Mouse (Mus musculus) natural killer cell, adult 2 months (primary cell): ENCODE measurements around the gene Nup93.
A peak's percentile ranks its signal among the peaks of the same experiment; 100 is the strongest.

Experiments used
- DNase-seq, 2 experiments: peaks; one replicate each; pipeline ENCODE4 v3.0.0; 2022; ENCODE audit warnings: low spot score in 2 of 2

Nup93 gene

DNA sequence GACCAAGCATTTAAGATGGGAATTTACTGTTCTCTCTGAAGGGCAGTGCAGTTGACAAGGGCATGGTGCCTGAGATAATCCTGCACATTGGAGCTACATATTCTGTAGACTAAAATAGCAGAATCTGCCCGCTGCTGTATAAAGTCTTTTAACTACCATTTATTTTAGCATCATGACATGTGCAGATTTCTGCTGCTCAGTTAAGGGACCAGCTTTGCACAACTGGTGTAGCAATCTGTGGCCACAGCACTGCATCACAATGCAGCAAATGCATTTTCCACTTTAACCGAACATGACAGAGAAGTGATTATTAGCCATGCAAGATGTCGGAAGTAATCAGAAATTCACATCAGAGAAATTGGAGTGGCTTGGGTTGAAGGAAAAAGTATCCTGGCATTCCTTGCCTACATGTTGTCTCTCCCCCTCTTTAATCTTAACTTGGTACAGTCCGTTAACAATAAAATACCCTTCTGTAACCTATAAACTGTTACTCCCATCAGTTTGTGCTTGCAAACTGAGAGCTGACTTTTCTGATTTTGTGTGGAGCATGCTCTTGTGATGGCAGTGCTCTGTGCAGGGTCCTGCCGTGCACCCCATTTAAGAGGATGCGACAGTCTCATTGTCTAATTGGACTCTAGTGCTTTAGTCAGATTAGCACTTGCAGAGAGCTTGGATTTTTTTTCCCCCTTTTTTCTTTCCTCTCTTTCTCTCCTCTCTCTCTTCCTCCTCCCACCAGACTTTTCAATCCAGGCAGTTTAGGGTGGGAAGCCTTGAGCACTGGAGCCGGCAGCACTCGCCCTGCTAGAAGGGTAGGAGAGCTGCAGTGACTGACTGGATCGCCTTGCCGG is 52.2 kb downstream of the Nup93 start:
- DNase-seq = no peak

DNA sequence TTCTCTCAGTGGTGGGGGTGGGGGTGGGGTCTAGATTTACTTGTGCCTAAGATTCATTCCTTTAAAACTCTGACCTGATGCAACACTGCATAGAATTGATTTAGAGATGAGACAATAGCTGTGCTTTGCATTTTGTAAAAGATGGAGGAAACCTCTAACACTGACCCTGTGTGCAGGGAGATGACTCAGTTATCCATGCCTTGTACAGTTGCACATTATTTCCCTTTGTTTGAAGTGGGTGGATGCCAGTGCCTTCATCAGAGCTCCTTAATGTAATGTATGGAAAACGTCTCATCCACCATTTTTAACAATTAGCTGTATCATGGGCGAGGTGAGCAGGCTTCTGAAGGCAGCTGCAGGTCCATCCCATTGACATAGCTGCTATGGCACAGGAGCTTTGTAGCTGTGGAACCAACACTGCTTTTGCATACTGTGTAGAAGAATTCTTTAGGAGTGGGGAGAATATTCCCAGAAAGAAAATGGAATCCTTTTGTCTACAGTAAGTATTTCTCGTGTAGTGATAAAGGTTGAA is 54.1 kb downstream of the Nup93 start:
- no peak for DNase-seq

DNA sequence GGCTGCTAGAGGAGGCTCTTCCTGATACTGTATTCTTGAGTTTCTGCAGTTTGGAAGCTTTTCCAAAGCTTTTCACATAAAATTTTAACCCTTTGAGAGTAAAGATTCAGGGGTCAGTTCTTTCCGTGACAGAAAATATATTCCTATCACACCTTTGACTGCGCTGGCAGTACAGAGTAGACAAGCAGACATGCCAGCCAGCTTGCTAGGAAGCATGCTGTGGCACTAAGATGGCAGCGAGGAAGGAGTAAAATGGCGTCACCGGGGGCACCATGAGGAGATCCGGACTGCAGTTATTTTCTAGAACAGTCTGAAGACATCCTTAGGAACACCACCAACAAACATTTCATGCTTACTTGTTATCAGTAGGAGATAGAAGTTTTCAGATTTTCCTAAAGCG is 55.9 kb downstream of the Nup93 start:
- DNase-seq = no peak

DNA sequence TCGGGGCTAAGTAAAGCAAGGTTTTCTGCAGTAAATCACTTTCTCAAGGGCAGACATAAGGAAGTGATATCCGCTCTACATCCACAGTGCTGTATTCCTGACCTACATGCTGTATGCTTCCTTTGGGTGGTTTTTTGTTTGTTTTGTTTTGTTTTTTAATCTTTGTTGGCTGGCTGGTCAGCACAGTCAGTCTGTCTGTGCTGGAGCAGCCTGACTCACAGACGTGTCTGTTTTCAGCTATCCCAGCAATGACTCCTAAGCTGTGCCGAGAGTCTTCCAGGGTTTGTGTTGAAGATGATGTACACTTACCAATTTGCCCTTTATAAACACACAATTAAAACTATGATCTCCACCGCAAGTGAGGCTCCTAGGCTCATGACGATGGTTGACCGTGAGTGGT is 56.7 kb downstream of the Nup93 start:
- no peak for DNase-seq

DNA sequence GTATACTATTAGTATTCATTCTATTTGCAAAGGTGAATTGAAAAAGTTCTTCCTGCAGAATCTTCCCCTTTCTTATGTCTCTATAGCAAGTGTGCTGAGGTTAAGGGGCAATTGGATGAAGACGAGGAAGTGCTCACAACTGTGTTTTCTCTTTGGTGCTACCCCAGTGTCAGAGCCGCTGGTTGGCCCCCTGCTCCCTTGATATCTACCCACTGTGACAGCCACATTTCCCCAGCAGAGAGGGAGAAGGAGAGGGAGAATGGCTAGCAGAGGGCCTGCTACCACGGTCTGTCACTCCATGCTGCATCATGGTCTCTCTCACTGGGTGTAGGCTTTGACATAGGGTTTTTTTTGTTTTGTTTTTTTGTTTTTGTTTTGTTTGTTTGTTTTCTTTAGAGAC is 58.2 kb downstream of the Nup93 start:
- no peak for DNase-seq

DNA sequence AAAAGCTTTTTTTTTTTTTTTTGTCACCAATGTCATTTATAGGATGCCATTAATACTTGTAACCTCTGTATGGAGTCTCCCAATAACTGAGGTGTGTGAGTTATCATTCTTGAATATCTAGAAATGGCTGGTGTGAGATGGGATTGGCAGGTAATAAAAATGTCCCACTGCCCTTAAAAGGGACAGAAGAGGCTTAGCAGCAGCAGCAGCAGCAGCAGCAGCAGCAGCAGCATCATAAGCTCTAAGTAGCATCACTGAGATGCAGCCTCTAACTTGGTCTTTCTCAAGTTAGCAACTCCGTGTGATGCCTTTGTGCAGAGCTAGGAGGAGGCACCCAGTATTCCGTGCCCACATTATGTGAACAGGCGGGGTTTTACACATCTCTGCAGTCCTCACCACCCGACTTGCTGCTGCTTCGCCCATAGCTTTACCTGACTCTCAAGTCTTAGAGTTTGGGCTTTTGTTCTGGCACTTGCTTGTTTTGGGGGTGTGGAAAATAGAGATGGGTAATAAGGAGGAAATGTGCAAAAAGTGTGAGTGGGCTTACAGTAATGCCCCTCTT is 59.0 kb downstream of the Nup93 start:
- DNase-seq = no peak

DNA sequence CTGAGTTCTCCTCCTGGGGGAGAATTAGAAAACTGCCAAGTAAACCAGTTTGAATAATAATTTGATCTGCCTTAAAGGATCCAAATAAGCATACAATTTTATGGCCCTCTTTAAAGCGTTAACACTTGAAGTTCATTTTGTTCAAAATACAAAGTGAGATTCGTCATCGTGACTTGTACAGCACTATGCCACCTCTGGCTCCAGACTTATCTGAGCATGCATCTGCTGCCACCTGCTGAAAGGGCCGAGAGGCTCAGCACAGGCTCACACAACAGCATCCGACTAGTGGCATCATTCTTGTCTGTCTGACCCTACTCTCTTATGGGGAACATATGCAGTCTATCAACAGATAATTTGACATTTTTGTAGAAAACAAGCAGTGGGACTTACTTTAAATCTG is 59.7 kb downstream of the Nup93 start:
- DNase-seq = no peak

DNA sequence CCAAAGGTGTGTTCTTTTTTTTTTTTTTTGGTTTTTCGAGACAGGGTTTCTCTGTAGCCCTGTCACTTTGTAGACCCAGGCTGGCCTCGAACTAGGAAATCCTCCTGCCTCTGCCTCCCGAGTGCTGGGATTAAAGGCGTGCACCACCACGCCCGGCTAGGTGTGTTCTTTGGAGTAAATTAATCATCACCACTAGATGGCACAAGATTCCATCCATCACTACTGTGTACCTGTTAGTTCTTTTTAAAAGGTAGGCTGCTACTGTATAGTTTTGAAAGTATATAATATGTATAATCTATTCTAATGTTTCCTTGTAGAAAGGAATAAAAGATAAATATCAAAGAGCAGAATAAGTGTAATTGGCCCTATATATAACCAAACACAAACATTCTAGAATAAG is 63.9 kb downstream of the Nup93 start:
- DNase-seq = no peak

DNA sequence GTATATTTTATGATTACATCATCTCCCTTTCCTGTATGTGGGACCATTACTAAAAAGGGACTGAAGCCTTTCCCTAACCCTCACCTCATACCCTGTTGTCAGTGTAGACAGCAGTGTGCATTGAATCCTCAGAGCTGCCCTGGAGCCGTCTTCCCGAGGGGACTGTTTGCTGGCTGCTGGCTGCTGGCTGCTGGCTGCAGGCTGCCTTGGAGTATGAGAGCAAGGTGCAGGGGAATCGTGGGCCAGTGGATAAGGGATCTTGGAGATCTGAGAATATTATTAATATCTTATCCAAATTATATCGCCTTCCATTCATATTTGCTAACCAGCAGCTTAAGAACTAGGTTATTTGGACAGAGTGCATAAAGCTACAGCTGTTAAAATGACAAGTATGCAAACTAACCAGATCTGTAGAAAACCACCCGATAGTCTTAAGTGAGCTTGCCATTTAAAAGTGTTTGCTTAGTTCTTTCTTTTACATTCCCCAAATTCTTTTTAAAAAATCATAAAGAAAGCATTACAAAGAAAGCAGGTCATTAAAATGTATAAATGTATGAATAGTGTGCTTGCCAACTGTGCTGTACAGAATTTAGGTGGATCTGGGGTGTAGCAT is 65.7 kb downstream of the Nup93 start:
- DNase-seq = no peak

DNA sequence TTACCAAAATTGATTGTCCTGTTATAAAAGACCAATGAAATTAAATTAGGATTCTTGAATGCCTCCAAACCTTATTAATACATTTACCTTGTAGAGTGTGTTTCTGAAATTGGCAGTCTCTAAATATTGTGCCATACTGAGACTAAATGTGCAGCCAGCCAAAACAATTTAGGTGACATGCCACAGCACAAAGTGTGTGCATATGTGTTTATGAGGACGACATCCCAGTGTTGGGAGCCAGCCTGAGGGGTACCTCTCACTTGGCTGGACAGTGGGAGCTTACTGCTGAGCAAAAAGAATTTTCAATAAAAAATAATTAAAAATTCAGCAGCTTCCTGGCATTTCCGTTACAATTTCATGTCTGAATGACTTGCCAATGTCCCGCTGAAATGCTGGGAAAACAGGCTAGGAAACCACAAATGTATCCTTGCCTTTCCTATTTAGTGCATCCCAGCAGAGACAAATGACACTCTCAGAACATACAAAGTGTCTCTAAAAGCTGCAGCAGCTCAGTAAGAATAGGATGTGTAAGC is 68.2 kb downstream of the Nup93 start:
- no peak for DNase-seq

DNA sequence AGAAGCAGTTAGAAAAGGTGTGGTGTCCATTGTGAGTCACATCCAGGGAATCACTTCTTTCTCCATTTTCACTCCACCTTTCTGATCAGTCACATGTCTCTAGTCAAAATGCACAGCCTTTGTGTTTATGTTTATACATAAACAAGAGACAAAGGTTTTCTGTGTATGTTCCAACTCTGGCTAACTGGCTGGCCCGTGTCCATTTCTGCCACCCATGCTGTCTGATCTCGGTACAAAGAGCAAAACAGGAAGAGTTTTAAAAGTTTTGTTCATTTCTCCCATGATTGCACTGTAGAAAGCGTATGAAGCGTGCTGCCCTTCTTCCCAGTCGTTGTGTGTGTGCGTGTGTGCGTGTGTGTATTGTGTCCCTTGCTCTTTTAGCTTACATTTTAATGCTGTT is 69.8 kb downstream of the Nup93 start:
- DNase-seq = no peak

DNA sequence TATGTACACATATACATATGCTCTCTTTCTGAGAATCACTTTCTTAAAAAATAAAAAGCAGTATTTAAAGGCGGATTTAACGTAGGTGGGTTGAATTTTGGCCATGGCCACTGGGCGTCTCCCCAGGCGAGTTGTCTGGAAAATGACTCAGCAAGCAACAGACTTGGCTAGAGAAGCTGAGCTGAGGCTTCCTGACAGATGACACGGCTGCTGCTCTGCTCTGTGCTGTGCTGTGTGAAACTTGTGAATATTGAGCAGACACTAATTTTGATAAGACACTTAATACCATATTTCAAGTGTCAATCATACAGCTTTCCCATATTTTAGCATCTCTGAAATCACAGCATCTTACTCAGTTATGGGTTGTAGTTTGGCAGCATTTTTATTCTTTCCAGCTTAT is 76.2 kb downstream of the Nup93 start:
- no peak for DNase-seq

DNA sequence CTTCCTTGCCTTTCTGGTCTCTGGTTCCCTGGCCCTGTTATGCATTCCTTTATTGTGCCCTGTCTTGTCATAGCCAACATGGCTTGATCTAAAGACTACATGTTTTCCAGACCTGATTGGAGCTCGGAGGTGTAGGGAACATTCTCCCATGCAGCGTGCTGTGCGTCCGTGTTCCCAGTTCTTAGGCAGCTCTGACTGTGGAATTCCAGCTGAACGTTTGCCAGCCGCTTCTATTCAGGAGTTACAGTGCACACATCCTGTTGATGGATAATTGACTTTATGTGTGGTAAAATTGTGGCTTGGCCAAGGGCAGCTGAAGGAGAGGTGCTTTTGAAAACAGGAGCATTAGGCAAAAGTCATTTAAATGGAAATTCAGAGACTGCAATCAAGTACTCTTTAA is 77.7 kb downstream of the Nup93 start:
- no peak for DNase-seq

DNA sequence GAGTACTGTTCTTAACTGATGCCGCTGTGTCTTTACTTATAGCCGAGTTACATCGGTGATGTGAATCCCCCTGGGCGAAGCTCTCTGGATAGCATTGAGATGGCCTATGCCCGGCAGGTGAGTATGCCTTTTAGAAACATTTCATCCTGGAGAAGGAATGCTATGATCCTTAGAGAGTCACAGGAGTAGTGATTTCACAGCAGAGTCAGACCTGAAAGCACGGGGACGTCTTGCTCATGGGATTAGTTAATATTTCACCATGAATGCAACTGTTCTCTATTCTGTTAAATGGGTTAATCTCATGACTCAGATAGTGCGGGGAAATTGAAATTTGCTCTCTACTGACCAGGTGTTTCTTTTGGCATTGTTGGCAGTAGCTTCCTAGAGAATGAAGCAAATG is 78.3 kb downstream of the Nup93 start:
- no peak for DNase-seq

DNA sequence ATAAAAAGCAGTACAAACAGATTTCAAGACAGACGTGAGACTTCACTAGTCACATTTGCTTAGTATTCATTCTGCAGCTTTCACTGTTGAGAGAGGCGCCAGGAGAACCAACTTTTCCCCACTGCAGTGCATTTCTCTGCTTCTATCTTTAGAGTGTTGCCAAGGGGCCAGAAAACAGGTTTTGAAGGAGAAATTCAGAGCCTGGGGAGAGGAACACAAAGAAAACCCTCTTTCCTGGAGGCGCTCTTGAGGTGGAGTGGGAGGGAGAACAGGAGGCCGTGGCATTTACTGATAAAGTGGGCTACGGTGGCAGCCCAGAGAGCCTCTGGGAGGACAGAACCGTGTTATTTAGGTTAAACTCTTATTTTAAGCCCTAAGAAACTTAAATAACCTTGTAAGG is 81.3 kb downstream of the Nup93 start:
- DNase-seq = no peak

DNA sequence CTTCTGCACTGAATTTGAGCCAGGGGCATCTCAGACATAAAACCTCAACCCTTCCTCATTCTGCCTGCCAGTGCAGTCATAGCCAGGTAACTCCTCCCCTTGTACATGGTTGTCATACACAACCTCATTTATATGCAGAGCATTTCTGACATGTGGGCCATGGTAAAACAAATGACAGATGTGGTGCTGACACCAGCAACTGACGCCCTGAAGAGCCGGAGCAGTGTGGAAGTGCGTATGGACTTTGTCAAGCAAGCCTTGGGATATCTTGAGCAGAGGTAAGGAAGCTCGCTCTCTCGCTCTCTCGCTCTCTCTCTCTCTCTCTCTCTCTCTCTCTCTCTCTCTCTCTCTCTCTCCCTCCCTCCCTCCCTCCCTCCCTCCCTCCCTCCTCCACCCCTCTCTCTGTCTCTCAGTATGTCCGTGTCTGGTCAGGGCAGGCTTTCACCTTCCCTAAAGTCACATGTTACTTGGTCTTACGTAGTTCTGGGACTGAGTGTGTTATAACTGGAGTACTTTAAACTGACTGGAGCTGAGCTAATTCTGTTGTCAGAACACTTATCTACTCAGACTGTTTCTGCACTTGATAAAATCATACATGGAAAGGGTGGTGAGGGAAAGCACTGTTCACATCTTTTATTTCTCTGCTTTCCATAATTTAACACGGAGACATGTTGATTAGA is 82.1 kb downstream of the Nup93 start:
- DNase-seq = no peak

DNA sequence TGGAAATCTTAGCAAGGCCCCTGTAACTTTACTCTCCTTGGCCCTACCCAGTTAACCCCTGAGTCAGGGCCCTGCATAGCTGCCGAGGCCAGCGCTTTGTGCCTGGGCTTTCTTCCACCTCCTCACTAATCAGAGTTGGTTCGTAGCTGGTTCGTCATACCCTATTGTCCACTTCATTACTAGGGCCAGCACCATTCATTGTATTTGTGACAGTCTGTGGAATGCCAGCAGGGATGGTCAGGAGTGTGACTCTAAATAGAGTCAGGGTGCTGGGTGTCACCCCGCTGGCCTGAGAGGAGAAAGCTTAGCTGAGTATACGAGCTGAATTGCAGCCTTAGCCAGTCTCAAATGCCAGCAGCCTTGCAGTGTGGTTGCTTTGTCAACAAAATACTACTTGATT is 82.7 kb downstream of the Nup93 start:
- DNase-seq = no peak

DNA sequence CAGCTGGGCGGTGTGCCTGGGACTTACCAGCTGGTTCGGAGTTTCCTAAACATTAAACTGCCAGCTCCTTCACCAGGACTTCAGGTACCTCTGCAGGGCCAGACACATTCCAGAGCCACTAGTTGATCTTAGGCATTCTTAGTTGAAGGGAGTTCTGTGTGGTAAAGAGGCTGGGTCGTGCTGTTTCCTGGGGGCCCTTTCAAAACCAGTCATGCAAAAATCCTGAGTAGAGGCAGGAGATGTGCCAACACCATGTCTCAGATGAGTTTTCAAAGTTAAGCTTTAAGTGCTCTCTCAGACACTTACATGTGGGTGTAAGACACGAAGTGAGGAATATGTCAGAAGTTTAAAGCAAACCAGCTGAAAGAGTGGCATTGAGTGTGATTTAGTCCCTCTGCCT is 86.4 kb downstream of the Nup93 start:
- no peak for DNase-seq

DNA sequence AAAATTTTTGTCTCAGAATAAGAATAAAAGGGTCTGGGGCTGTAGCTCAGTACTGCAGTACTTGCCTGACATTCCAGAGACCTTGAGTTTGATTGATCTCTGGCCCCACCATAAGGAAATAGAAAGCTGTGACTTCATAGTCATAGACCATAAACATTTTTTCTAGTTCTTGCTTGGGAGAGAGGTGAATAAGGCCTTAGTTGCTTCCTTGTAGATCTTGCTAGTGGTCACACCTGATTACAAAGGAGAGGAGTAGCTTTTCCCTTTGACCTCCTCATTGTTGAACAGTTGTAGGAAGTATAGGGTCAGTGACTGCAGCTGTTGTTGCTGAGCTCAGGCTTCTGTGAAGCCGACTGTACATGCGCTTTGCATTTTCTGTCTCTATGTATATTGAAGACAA is 90.0 kb downstream of the Nup93 start:
- no peak for DNase-seq

DNA sequence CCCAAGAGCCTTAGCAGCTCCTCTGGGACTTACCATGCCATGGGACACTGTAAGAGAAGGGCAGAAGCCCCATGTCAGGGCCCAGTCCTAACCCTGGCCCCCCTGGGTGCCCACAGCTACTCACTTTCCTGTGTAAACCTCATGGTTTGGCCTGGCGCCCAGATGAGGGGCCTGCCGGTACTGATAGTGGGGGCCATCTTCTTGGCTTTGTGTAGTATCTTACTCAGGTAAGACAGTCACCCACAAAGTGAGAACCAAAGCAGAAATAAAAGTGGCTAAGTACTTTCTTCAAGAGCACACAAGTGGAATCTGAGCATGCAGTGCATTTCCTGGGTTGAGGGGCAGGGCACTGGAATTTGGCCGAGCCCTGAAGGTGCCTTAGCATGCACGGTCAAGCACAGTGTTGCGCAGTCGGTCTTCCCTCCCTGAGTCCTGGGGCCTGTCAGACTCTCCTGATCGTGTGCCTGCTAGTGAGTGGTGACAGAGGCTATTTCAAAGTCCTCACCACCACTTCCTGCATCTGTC is 92.7 kb downstream of the Nup93 start:
- DNase-seq = peak; percentile 24 to 58

DNA sequence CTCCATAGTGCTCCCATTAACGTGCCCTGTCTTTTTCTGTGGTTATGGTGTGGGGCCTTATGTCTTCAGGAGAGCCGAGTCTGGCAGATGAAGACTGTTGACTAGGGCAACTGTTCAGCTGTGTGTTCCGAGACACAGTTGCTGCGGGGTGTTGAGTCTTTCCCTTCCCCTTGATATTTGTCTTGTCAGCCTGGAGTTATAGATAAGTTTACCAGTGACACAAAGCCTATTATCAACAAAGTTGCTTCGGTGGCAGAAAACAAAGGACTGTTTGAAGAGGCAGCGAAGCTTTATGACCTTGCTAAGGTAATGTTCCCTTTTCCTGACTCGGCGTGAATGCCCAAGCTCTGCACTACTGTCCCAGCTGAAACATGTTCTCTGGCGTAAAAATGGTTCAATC is 93.3 kb downstream of the Nup93 start:
- DNase-seq = no peak

DNA sequence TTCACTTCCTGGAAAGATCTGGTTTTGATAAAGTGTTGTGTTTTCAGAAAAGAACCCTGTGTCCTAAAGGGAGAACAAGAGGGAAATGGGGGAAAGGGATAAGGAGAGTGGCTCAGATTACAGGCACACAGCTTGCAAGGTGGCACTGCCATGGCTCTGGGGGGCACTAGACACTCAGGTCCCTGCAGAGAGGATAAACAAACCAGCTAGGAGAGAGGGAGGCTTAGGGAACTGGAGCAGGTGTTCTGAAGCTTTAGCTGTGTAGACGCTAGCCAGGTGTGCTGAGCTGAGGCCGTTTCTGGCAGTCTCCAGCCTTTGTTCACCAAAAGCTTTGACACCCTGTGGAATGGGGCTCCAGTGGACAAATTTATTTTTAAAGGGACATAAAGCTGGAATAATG is 99.7 kb downstream of the Nup93 start:
- no peak for DNase-seq
